Mouse (Mus musculus) inflammation-experienced regulatory T-cells, adult 6 months (primary cell): ENCODE data around the gene Mfsd12. TPM values are rescaled to one million over a fixed set of nuclear protein-coding genes. Genes with fewer than 3 reads are reported as not detected.
A peak's percentile ranks its signal among the peaks of the same experiment; 100 is the strongest.

Source experiments
- ATAC-seq: one replicate; pipeline ENCODE4 v1.8.0; 2017
- polyA plus RNA-seq, 3 experiments: library from polyadenylated mRNA; unstranded; fragments of 100-300 nt; shearing (Covaris generic); gene quantifications; one replicate each; pipeline ENCODE4 v1.2.1; 2017

Mfsd12 gene
- 1 to 10 TPM; 1.6 to 2.1 (median 1.9) TPM for polyA plus RNA-seq

GRCm38 (mm10) chr10:81356991-81357844 is at the start of gene Mfsd12:
Mfsd12 (plus strand) TSS chr10:81357491.
- ATAC-seq: peak; percentile 97

GRCm38 (mm10) chr10:81309571-81309970 is 47.7 kb upstream of the Mfsd12 start:
- peak; percentile 92 for ATAC-seq

DNA sequence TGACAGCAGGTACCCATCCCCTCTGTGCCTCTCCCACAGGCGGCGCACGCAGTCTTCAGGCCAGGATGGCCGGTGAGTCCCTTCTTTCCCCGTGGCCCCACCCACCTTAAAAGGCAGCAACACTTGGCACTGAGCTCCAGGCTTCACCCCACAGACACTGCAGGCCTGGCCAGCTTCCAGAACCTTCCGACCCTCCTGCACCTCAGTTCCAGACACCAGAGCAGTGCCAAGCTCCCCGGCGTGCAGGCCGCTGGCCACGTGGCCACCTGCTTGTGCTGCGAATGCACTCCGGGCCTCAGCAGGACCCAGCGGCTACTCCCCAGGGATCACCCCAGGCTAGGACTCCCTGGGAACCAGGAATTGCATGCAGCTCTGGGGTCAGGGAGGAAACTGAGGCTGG is 43.7 kb upstream of the Mfsd12 start:
- no peak for ATAC-seq

DNA sequence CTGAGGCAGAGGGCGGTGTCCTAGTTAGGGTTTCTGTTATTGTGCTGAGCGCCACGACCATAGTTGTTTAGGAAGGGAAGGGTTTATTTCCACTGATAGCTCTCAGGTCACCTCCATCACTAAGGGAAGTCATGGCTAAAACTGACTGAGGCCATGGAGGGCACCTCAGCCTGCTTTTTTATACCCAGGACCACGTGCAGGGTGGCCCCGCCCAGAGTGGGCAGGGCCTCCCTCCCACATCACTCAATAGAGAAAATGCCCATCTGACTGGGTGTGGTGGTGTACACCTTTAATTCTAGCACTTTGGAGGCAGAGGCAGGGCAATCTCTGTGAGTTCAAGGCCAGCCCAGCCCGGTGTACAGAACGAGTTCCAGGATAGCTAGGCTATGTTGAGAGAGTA is 43.1 kb upstream of the Mfsd12 start:
- ATAC-seq: no peak

GRCm38 (mm10) chr10:81315587-81315986 is 41.7 kb upstream of the Mfsd12 start:
- no peak for ATAC-seq

- no peak for ATAC-seq
Measured at GRCm38 (mm10) chr10:81316338-81317060, 40.8 kb upstream of the Mfsd12 start.

DNA sequence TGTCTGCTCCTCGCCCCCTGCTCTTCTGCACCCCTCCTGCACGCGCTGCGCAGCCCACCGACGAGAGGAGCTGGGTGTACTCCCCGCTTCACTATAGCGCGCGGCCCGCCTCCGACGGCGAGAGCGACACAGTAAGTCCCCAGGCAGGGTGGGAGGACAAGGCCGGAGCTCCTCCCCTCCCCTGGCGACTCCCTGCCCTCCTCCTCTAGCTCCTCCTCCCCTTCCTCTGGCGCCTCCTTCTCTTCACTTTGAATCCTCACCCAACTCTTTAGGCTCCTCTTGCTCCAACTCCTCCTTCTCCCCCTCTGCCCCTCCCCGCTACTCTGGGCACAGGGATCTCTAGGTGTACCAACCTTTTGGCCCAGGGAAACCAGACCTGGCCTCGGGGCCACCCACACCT is 40.0 kb upstream of the Mfsd12 start:
- no peak for ATAC-seq

DNA sequence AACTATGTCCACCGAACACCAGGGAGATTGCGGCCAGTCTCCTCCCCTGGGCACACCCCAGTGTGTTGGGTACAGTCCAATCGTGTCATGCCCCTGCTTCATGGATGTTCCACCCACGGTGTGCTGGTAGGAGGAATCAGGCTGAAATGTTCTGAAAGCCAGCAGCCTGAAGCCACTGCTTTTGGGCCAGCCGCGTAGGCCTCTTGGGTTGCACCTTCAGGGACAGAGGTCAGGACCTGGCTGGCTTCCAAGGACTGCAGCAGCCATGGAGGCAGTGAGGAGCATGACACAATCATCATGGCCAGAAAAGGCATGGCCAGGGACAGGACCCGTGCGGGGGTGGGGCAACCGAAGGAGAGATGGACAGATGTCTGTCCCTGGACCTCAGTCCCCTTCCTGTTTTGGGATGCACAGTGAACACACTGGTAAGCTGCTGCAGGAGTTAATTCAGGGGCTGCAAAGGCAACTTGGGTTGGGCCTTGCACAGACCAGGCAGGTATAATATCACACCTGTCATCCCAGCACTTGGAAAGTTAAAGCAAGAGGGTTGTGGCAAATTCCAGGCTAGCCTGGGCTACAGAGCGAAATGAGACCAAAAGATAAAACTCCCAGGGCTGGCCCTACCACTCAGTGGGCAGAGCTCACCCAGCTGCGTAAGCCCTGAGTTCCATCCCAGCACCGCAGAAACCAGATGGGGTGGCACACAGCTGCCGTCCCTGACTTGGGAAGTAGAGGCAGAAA is 38.5 kb upstream of the Mfsd12 start:
- no peak for ATAC-seq

- ATAC-seq: no peak
Measured at GRCm38 (mm10) chr10:81319330-81319699, 38.0 kb upstream of the Mfsd12 start.

DNA sequence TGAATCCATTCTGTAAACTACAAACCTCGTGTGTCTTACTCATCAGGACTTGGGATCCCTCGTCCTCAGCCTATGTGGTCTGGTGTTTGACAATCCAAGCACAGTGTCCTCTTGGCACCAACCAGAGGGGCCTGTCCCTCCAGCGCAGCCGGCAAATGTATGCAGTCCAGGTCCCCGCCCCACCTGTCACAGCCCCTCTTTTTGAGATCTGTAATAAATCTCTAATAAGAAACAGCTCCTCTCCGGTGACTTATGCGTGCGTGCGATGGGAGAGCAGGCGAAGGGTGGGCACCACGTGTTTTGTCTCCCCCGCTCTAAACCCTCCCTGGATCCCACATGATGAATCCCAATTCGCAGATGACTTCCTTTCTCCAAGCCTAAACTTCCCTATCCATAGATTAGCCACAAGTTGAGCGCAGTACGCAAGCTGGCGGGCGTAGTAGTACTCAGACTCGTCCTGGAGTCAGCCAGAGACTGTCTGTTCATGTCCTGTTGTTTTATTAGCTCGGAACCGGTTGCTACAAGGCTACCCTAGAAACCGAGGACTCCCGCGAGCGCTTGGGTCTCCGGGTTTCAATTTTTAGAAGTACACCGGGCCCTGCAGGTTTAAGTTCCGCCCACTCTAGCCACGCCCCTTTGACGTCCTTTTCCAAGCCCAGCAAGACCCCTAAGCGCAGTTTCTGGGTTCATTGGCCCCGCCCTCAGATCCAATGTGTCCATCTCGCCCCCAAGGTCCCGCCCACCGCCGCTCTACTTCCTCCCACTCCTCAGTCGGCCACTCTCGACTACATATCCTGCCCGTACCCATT is 37.3 kb upstream of the Mfsd12 start:
- no peak for ATAC-seq

- peak; percentile 85 for ATAC-seq
Measured at GRCm38 (mm10) chr10:81320550-81321347, 36.5 kb upstream of the Mfsd12 start, which contains the start of gene Cactin. Cactin (plus strand) TSS chr10:81321103.

- no peak for ATAC-seq
Measured at GRCm38 (mm10) chr10:81321436-81321835, 35.9 kb upstream of the Mfsd12 start.

- no peak for ATAC-seq
Measured at GRCm38 (mm10) chr10:81322444-81322843, 34.8 kb upstream of the Mfsd12 start.

- no peak for ATAC-seq
Measured at GRCm38 (mm10) chr10:81323141-81323775, 34.0 kb upstream of the Mfsd12 start.

DNA sequence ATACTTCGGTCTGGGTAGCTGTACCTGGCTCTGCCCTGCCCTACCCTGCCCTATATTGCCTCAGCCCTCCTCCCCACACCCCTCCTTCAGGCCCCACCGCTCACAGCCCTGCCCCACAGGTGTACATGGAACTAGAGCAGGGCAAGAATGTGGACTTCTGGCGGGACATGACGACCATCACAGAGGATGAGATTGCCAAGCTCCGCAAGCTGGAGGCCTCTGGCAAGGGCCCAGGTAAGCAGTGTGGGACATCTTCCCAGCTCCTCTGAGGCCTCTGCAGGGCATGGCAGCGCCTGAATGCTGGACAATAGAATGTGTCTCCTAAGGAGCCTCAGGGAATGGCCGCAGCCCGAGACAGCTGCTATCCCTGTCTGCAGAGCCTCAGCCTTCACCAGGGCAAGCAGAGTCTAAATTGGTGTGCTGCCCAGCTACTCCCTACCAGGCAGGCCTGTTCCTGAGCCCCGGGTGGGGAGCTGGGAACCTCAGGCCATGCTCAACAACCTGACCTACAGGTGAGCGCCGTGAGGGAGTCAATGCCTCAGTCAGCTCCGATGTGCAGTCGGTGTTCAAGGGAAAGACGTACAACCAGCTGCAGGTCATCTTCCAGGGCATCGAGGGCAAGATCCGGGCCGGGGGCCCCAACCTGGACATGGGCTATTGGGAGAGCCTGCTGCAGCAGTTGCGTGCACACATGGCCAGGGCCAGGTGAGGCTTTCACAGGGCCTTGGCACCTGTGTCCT is 33.3 kb upstream of the Mfsd12 start:
- no peak for ATAC-seq

DNA sequence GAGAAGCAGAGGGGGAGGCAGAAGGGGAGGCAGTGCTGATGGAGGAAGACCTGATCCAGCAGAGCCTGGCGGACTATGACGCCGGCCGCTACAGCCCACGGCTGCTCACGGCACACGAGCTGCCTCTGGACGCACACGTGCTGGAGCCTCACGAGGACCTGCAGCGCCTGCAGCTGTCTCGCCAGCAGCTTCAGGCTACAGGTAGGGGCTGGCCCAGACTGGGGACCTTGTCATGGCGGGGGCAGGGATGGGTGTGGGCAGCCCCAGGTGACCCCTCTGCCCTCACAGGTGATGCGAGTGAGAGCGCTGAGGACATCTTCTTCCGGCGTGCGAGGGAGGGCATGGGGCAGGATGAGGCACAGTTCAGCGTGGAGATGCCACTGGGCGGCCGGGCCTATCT is 32.1 kb upstream of the Mfsd12 start:
- no peak for ATAC-seq

- ATAC-seq: no peak
Measured at GRCm38 (mm10) chr10:81325781-81326180, 31.5 kb upstream of the Mfsd12 start.

DNA sequence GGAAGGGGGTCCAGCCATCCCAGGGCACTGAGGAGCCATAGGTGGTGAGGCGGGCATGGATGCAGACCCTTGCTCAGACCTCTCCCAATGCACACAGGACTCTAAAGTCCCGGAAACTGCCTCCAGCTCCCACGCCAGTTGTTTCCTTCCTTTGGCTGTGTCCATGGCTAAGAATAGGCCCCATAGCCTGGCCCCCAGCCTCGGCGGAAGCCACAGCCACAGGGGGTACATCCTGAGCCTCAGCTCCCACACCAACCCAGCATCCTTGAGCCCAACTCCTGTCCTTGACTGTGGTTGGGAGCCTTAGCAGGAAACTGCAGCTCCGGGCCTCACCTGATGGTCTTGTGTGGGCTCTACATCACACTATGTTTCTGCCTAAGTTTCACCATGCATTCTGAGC is 30.4 kb upstream of the Mfsd12 start:
- no peak for ATAC-seq

GRCm38 (mm10) chr10:81327959-81328358 is 29.3 kb upstream of the Mfsd12 start:
- ATAC-seq: no peak

DNA sequence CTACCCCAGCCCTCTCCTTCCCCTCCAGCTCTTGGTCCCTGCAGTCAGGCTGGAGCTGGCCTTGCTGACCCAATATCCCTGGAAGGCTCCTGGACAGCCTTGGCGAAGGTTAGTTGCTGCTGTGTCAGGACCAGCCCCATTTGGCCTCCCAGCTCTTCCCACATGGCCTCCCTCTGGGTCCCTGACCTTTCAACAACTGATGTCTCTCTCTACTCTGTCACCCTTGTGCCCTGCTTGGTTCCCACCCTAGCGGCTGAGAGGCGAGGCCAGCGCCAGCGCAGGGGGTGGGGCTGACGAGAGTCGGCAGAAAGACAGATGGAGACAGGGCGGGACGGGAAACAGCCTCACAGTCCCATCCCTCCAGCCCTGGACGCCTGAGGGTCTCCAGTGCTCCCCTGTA is 28.9 kb upstream of the Mfsd12 start, which contains the start of gene Tbxa2r:
Gene Tbxa2r, plus strand, starts transcription at position 346 of the 400 bp plus-strand sequence.
- ATAC-seq: peak; percentile 66
